Mouse (Mus musculus) heart, postnatal 4 days (tissue): ENCODE measurements around the gene Eif1ax. TPM values are rescaled to one million over a fixed set of nuclear protein-coding genes. Genes with fewer than 3 reads are reported as not detected.
"Not testable (repeated sequence)": the region's sequence is repeated elsewhere in the genome, so short reads cannot be mapped to it uniquely, and the experiment has no call there.

Source experiments
- DNase-seq: peaks from one replicate; pipeline ENCODE4 v3.0.0; 2021
- total RNA-seq, 2 experiments: library from RNA; stranded (reverse); gene quantifications; 2 replicates each; pipeline ENCODE4 v1.2.3; 2021

Gene Eif1ax
- total RNA-seq = 100 to 1,000 TPM; 103 to 114 TPM

DNA sequence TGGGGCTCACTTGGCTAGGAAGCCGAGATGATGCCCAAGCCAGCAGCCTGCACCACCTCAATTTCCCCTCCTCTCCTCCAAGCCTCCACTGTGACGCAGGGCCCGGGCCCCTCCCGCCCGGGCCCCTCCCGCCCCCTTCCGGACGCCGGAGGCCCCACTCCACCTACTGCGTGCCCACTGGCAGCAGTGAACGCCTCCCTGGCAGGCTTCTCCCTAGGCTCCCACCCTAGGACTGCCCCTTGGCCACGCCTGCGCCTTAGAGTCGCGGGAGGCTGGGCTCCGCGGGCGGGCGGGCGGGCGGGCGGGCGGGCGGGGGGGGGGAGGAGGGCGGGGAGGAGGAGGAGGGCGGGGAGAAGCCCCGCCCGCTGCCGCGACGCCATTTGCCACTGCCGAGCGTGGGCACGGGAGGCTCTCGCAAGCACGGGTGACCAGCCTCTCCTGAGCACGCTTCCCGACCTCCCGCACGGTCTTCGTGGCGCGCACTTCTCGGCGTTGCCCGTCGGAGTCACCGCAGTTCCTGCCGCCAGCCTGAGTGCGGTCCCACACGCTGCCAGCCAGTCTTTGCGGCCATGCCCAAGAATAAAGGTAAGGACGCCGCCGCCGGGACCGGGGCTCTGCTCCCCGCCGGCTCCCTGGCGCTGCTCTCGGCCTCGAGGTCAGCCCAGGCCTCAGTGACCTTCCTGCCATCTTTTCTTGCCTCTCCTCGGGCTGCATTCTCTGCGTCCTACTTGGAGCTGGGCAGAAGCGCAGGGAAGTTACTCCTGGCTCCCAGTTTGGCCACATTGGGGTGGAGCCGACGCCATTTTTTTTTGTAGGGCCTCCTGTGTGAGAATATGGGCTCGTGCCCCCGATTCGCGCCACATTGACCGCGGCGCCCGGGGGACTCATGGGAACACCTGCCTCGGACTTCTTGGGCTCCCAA, at the start of gene Eif1ax:
Gene Eif1ax, plus strand, starts transcription at position 348 of the 922 bp plus-strand sequence.
- DNase-seq = peak; percentile 76

DNA sequence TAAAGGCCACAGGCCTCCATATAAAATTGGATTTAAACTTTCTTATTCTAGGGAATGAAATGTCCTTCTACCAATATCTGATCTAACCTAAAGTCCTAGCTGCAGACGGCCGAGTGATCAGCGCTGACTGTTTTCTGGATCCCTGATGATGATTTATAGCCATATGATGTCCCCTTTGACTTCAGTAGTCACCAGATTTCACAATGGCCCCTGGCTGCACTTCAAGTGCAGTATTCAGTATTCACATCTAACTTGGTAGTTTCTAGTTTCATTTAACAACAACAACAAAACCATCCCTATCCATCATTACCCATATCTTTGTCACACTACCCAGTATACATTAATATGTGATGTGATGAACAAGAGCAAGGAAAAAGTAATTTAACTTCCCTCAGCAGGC, 7.5 kb upstream of the Eif1ax start:
- DNase-seq = no peak

DNA sequence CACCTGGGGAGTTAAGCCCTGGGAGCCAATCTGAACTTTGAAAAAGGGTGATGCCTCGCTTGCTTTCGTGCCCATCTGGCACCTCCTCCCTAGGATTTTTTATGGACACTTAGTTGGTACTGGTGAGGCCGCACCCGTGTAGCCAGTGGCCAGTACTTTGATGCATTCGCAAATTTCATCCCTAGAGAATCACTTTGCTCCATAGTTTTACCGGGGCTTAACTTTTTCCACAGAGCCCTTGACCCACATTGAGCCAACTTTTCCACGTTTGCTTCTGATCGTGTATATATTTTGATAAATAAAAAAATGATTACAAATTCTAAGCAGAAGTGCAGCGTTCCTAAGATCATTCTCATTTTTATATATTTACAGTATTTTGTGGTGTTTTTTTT, 771 bp downstream of the Eif1ax start:
- DNase-seq = no peak

DNA sequence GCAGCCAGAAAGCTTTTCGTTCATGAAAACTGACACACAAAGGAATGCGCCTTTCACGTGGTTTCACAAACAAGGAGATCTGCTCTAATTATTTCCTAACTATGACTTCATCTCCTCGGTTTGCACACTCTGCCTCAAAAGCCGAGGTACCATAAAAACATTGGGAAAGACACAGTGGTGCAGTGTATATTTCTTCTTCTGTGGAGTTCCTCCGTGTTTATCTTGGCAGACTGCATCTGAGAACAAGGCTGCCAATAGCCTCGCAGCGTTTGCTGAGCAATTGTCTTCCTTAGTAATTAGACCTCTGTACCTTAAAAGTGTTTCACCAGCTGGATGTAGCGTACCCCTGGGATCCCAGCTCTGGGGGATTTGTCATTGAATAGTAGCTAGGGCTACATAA, 15.1 kb downstream of the Eif1ax start:
- no peak for DNase-seq

DNA sequence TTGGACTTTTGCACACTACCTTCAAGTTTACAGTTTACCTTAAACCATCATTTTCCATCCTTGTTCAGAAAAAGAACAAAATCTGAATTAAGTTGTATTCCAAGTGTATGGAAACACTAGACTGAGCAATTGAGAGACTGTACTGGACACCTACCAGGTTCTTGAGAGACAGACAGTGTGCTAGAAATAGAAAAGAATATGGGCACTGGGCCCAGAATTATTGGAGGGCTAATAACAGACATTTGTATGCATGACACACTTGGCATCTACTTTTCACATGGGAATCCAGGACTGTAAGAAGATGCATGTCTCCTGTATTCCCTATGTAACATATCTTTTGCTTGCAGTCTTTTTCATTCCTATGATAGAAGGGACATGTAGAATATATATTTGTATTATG, 17.0 kb downstream of the Eif1ax start:
- no peak for DNase-seq

DNA sequence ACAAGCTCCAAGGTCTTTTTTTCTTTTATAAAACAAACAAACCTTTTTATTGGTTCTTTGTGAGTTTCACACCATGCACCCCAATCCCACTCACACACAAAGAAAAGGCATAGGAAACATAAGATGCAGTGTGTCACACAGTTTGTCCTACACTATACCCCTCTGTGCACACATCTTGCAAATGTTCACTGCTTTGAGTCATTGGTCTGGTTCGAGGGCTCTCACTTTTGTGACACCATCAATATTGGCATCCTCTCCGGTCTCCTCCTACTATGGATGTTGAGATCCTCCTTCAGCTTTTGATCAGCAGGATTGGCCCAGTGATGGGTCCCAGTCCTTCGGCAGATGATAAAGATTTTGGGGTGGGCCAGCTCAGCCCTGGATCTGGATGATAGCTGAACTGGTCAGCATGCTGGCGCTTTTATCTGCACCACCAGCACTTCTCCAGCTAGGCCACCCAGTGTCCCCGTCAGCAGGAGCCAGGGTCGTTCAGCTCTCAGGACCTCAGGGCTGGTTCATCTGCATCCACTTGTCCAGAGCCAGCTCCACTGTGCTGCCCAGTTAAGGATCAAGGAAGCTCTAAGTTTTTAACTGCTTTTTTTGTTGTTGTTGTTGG, 18.5 kb downstream of the Eif1ax start:
- DNase-seq = no peak

DNA sequence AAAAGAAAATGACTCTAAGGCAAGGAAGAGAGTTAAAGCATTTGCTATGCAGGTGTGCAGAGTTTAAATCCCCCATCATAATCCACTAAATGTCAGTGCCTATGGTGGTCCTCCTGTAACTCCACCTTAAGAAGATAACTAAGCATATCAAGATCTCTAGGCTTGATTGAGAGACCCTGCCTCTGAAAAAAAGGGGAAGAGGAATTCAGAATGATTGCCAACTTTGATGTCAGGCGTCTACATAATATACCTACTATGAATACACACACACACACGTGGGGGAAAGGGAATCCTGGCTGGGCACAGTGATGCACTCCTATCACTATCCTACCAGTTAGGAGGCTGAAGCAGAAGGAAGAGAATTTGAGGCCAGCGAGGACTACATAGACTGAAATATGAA, 19.3 kb downstream of the Eif1ax start:
- no peak for DNase-seq

DNA sequence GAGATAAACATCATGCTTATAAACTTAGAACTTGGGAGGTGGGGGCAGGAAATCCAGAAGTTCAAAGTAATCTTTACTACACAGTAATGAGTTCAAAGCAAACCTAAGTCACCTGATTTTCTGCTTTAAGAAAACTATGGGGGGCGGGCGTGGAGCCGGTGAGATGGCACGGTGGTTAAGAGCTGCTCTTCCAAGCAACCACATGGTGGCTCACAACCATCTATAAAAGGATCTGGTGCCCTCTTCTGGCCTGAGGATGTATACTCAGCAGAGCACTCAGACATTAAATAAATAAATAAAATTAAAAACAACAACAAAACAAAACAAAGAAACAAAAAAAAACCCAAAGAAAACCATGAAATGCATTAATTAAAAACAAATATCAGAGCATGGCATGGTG, 37.3 kb downstream of the Eif1ax start:
- peak; percentile 33 for DNase-seq

DNA sequence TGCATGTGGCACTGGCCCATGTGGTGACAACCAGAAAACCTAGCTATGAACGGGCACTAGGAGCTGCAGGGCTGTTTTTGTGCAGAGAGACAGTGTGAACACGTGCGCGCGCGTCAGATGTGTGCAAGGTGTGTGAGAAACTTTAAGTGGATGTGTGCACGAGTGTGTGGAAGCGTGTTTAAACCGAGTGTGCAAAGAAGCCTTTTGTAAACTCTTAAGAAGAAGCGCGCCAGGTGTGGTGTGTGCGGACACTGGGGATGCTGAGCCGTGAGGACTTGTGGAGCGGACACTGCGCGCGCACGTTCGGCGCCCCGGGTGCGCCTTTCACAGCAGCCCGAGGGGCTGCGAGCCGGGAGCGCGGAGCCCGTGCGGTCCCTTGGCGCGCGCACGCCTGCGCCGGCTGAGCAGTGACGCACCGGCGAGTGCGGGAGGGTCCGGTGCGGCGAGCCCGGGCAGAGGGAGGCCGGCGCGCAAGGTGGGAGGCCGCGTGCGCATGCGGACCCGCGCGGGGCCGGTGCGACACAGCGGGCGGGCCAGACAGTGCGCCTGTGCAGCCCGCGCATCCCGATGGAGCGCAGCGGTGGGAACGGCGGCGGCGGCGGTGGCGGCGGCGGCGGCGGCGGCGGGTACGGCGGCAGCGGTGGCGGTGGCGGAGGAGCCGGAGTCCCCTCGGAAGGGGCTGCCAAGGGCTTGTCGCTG, 42.3 kb downstream of the Eif1ax start, which contains the start of gene Map7d2:
Gene Map7d2, plus strand, starts transcription at position 443 of the 699 bp plus-strand sequence.
- DNase-seq = peak; percentile 4

DNA sequence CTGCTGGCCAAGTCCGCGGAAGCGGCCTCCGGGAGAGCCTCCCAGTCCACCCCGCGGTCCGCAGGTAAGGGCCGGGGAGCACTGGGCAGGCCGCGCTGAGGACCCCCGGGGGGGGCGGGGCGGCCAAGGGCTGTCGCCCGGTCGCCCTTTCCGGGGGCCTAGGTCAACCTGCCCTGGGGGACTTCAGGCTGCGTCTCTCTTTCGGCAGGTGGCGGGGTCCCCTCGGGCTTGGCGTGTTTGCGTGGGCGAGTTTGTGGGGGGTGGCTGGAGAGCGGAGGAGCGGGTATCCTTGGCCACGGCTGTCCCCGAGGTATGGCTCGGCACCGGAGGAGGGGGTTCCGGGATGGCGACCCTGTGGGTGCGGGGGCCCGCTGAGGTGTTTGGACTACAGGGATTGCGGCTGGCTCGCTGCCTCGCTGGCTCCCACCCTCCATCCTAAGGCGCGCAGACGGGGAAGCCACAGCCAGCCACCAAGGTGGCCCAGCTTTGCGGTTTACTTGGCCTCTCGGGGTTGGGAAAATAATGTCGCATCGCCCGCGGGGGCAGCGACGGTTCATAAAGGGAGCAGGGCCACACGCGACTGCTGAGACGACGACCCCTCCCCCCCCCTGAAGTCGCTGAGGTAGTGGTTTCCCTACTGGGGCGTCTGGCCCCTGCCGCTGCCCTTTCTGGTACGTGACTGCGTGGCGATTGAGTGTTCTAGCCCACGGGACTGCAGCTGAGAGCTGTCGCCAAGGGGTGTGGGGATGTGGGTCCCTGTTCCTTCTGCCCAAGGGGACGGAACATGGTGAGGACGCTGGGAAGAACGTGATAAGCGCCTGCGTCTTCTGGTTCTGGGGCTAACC, 43.1 kb downstream of the Eif1ax start:
- no peak for DNase-seq

DNA sequence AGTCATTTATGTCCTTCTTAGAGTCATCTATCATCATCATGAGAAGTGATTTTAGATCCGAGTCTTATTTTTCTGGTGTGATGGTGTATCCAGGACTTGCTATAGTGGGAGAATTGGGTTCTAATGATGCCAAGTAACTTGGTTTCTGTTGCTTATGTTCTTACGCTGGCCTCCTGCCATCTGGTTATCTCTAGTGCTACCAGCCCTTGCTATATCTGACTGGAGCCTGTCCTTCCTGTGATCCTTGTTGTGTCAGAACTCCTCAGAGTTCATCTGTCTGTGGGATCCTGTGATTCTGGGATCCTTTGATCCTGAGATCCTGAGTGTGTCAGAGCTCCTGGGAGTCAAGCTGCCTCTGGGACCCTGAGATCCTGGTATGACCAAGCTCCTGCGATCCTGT, 58.5 kb downstream of the Eif1ax start:
- not testable (repeated sequence) for DNase-seq

Other genes with a start within 250 kb of the Eif1ax start
- gene Rps6ka3, start 161.9 kb upstream of the Eif1ax start, total RNA-seq = 10 to 100 TPM; 73.5 to 87.4 TPM
- under 1 TPM; 0.86 to 0.95 TPM for gene Map7d2, start 42.4 kb downstream of the Eif1ax start, total RNA-seq
- gene Bclaf3, start 154.5 kb downstream of the Eif1ax start, total RNA-seq = 1 to 10 TPM; 7.8 to 8.3 TPM